Mouse (Mus musculus) adrenal gland, adult 8-10 months (tissue): ENCODE results near the gene Hexim2. TPM values are rescaled to one million over a fixed set of nuclear protein-coding genes. Genes with fewer than 3 reads are reported as not detected.

ENCODE experiments used
- DNase-seq: peaks from one replicate; pipeline ENCODE4 v3.0.0; 2022
- total RNA-seq, 4 experiments: library from RNA; stranded (reverse); gene quantifications; 2 replicates each; pipeline ENCODE4 v1.2.4; 2022

The Hexim2 gene
- total RNA-seq, 4 experiments from 2014 or later: 6.1 to 9.3 (median 8.6) TPM

DNA sequence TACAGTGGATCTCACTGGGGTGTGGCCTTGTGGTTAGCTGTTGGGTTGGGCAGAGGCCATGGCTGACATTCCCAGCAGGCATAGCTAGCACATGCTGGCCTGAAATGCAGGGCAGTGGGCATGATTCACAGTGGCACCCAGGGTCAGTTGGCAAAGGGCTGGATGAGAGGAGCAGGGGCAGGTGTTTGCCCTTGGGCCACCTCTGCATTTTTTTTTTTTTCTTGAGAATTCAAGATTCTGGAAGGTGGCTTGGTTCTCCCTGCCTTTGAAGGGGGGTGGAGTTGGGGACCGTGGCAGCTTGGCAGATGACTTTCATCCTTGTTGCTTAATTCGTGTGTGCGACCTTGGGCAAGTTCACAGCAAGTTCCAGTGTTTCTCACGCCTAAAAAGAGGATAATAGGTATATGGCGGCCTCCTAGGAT, 42.2 kb downstream of the Hexim2 start:
- DNase-seq: peak; percentile 77

DNA sequence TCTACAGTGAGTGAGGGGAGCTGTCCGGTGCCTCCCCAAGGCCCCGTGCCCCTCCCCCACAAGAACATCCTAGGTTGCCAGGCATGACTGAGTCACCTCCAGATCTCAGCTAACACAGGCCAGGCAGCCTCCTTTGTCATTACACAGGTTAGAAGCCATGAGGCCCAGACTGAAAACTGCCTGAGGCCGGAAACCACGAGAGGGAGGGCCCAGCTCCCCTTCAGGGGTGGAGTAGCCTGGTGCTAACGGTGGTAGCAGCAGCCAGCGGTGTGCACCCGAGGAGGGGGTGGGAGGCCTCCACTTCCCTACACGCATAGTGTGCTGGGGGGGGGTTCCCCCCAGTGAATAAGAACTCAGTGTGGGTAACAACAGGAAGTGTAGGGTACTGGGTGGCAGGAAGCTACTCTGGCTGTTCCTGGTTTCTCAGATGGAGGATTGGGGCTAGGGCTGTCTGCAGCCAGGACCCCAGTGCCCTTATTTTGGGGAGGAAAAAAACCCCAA, 42.7 kb downstream of the Hexim2 start:
- peak; percentile 73 for DNase-seq

DNA sequence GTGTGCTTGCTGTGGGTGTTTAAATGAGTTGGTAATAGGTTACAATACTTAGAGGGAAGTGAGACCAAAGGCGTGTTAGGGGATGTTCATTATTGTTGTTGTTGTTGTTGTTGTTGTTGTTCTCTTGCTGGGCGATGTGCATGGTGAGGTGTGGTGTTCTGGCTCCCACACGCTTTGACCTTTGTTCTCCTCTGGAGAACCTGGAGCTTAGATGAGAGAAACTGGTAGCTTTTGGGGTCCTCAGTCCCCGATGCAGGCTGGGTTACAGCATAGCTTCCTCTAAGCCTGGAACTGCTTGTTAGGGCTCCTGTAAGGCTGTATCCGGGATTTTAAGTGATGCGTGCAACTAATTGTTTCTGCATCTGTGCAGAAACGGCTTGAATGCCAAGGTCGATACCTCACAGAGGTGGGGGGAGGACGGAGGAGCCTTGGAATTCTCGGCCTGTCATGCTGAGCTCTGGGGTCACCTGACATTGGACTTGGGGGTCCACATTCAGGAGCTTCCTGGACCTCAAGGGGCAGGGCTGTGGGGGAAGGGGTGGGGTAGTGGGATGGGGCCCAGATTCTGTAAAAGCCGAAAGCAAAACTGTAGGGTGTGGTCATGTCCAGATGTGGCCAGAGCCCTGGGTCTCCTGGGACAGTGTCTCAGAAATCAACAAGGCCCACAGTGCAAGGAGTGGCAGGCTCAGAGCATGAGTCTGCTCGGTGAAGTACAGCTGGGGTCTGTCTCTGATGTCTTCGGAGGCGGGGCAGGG, 43.6 kb downstream of the Hexim2 start:
- no peak for DNase-seq

DNA sequence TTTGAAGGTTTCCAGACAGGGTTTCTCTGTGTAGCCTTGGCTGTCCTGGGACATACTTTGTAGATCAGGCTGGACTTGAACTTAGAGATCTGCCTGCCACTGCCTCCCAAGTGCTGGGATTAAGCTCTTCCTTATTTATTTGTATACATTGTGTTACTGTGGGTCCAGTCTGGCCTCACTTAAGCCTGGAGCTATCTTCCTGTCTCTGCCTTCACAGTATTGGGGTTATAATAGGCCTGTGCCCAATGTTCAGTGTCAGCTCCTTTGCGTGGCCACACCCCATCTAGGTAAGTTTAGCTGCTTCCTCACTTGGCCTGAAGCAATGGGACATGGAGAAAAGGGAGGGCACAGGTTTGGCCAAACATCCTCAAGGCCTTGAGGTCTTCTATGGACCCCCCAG, 44.3 kb downstream of the Hexim2 start:
- DNase-seq: no peak

DNA sequence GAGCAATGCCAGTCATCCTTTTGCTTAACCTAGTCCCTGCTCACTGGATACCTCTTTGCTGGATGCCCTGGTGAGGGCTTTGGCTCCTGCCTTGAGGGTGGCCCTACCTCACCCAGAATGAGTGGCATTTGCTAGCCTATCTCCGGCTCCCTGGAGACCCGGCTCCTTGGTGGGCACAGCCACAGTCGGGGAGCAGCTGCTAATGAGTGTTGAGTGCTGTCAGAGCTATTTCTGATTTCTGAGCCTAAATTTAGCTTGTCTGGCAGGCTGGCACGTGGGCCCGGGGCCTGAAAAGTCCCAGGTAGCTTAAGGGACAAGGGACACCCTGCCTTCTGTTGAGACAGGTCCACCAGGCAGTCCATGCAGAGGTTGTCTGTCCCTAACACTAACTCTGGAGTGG, 45.0 kb downstream of the Hexim2 start:
- DNase-seq: no peak

DNA sequence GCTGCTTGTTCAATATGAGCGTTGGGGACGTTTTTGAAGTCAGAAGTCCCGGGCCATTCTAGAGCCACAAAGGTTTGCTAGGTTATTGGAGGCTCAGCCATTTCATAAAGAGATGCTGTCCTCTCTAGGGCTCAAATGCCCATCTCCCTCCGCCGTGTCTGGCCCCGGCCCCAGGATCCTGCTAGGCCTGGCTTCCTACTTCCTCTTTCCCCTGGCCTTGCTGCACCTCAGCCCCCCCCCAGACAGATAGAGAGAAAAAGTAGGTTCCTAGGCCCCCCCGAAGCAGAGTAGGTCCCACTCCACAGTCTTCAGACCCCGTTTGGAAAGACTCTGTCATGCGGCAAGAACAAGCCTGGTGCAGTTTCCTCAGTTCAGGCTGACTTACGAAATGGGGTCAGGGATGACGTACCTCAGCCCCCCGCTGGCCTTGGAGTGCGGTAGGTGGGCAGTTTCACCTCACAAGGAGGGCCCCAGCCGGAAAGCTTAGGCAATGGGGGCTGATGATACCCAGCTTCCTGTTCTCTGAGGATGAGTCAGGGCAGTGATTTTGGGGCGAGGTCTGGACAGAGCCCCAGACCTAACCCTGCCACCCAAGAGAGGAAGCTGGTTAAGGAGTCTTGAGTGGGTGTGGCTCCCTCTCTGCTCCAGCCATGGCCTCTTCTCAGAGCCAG, 45.7 kb downstream of the Hexim2 start:
- no peak for DNase-seq

DNA sequence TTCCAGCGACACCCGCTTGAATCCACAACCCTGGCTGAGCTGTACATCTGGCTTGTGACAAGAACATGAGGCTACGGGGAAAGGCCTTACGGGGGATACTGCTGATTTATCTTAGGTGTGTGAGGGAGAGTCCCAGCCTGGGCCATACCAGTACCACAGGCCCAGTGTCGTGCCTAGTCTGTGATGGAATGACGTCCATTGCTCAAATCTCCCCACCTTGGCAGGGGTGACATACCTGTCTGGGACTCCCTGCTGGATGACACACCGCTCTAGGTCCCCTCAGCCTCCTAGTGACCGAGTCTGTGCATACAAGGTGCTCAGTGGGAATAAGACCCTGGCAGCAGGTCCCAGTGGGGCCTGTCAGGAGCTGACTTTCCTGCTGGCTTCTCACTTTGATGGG, 46.5 kb downstream of the Hexim2 start:
- no peak for DNase-seq

DNA sequence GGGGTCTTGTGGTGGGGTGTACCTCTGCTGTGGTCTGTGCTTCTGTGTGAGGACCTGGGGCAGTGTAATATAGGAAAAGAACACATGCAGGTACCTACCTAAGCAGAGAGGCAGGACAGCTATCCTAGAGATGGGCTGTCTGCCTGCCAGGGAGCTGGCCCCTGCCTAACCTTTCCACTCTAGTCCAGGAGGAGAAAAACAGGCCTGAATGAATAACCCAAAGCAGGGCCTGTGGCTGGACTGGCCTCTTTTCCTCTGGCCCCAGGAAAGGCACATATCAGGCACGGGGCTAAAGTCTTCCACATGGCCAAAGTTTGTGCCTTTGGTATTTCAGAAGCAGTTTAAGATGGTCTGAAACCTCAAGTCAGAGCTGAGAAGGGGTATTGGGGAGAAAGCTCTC, 48.2 kb downstream of the Hexim2 start:
- no peak for DNase-seq

DNA sequence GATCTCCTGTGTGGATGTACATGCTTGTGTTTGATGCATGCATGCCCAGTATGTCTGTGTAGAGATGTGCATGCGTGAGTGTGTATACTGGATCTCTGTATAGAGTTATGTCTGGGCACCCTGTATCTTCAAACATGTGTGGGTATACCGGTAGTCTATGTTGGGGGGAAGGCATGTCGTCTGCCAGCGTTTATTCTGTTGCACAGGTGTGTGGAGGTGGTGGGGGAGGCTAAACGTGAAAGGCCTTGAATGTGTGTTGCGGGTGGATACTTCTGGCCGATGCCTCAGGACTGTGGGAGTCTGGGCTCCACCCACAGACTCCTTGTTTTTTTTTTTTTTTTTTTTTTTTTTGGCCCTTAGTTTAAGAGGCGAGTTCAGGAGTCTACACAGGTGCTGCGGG, 49.1 kb downstream of the Hexim2 start:
- no peak for DNase-seq

DNA sequence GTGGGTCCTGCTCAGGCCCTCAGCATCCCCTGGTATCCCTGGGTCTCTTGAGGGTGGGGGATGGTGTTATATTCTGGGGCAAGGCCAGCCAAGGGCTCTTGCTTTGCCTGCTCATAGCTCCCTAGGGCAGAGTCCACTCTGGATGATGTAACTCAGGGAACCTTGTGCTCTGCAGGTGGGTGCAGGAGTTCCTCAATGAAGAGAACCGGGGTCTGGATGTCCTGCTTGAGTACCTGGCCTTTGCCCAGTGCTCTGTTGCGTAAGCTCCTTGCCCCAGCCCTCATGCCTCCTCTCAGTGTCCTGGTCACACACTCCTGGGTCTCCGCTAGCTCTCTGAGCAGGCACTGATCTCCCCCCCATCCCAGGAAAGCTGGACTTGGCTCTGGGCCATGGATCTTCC, 49.7 kb downstream of the Hexim2 start:
- no peak for DNase-seq

DNA sequence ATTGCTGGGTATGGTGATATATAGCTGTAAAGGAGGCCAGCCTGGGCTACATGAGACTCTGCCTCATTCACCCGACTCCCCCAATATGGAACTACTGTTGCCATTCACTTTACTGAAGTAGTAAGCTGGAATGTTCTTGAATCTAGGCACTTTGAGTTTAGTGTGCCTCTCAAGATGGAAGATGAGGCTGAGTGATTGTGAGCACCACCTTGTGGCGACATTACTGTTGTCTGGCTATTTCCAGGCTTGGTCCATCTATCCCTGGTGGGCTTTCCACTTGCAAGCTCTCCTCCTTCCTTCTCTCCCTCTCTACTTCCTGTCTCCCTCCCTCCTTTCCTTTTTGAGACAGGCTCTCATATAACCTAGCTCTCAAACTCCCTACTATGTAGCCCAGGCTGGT, 52.7 kb downstream of the Hexim2 start:
- no peak for DNase-seq

Other genes starting within 250 kb of the Hexim2 start
- gene Fam187a, start 247.3 kb upstream of the Hexim2 start, total RNA-seq: under 1 TPM in 2 of 4 experiments, not detected in 2; 0.19 to 0.22 TPM
- gene Gfap, start 231.5 kb upstream of the Hexim2 start, total RNA-seq: 1 to 10 TPM; 1.0 to 1.8 (median 1.8) TPM
- gene Kif18b, start 207.3 kb upstream of the Hexim2 start, total RNA-seq: 1 to 10 TPM in 1 of 4 experiments, under 1 TPM in 3; 0.74 to 1.5 (median 0.91) TPM
- gene C1ql1, start 185.7 kb upstream of the Hexim2 start, total RNA-seq: 10 to 100 TPM; 62.1 to 91.9 (median 72.9) TPM
- 100 to 1,000 TPM; 102 to 113 (median 109) TPM for gene Nmt1, start 104.2 kb upstream of the Hexim2 start, total RNA-seq
- gene Dcakd, start 104.1 kb upstream of the Hexim2 start, total RNA-seq: 10 to 100 TPM; 64.3 to 89.6 (median 75.5) TPM
- 10 to 100 TPM; 10.0 to 18.9 (median 13.6) TPM for gene Plcd3, start 30.8 kb upstream of the Hexim2 start, total RNA-seq
- 100 to 1,000 TPM; 114 to 181 (median 146) TPM for gene Acbd4, start 30.7 kb upstream of the Hexim2 start, total RNA-seq
- gene Hexim1, start 16.2 kb upstream of the Hexim2 start, total RNA-seq: 10 to 100 TPM; 75.2 to 90.2 (median 86.0) TPM
- 10 to 100 TPM; 29.3 to 40.6 (median 30.6) TPM for gene Fmnl1, start 38.7 kb downstream of the Hexim2 start, total RNA-seq
- under 1 TPM in 3 of 4 experiments, not detected in 1; 0.27 to 0.83 (median 0.66) TPM for gene 1700023F06Rik, start 76.1 kb downstream of the Hexim2 start, total RNA-seq
- not detected for gene Spata32, start 86.0 kb downstream of the Hexim2 start, total RNA-seq
- gene Map3k14, start 135.0 kb downstream of the Hexim2 start, total RNA-seq: 10 to 100 TPM in 1 of 4 experiments, 1 to 10 TPM in 3; 7.1 to 11.8 (median 9.0) TPM
- 10 to 100 TPM; 11.9 to 22.2 (median 15.9) TPM for gene Arhgap27, start 231.3 kb downstream of the Hexim2 start, total RNA-seq